Mouse (Mus musculus) CD4-positive, CD25-positive, alpha-beta regulatory T cell, adult 4 months (primary cell): ENCODE measurements at regions not wholly inside any gene's neighbourhood (a gene's known extent, or its start where the extent isn't known, plus 50 kb on each side); places are given as distances from the start of the nearest gene placed in this dataset.
"Not testable (repeated sequence)": the region's sequence is repeated elsewhere in the genome, so short reads cannot be mapped to it uniquely, and the experiment has no call there.

Experiments
- ATAC-seq: one replicate; pipeline ENCODE4 v1.8.0; 2017

GRCm38 (mm10) chr12:10445738-10446137 is 55.2 kb downstream of the Rdh14 start:
- ATAC-seq, result no peak

GRCm38 (mm10) chr12:10457960-10458655 is 67.5 kb downstream of the Rdh14 start:
- ATAC-seq, result no peak

GRCm38 (mm10) chr12:10461796-10462195 is 71.2 kb downstream of the Rdh14 start:
- no peak for ATAC-seq

DNA sequence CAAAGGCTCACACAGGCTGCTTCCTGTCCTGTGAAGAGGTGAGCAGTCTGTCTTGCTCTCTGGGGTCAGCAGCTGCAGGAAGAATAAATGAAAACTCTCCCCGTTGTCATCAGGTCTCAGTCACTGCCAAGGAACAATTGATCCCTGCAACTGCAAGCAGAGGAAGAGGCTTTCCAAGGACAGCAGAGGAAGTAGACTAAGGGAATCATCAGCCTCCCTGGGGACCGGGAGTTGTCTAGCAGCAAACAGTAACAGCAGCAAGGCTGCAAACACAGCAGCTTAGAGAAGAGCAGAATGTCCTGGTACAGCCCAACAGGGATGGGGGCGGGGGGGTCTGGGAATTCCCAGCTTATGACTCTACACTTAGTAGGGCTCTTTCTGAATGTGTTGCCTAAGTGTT is 72.4 kb downstream of the Rdh14 start:
- no peak for ATAC-seq

DNA sequence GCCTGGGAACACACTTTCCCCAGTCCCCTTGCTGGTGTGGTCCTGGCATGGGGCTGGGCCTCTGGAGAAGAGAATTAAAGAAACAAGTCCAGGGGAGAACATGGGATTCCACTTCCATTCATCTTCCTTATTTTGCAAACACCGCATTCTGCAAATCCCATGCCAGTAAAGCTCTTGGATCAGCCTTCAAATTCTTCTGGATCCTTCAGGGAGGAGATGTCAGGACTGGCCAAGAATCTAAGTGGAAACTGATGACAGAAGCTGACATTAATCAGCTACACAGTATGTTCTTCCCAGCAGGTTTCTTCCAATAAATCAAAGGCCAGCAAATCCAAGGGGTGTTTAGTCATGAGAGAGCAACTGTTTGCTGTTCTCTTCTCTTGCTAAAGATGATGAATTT is 83.4 kb downstream of the Rdh14 start:
- ATAC-seq, result no peak

- ATAC-seq, result no peak
These were observed 90.2 kb downstream of the Rdh14 start for GRCm38 (mm10) chr12:10480781-10481180.

GRCm38 (mm10) chr12:10482294-10483010 is 91.9 kb downstream of the Rdh14 start:
- no peak for ATAC-seq

GRCm38 (mm10) chr12:10506721-10507120 is 116.1 kb downstream of the Rdh14 start:
- no peak for ATAC-seq

DNA sequence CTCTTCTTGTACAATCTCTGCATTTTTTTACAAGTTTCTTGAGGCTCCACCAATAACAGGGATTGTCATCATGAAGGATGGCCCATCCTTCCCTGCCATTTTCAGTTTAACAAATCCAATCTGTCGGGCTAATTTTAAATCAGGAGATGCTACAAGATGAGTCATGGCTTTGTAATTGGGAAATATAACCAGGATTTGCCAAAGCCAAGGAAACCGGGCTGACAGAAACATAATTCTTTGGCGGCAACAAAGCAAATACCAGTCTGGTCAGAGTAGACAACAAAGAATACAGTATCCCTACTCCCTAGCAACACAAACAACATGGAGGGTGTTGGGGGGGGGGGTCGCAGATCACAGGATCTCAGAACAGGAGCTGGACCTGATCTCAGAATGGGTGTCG is 123.0 kb downstream of the Rdh14 start:
- ATAC-seq, result no peak

GRCm38 (mm10) chr12:10514278-10514677 is 123.7 kb downstream of the Rdh14 start:
- no peak for ATAC-seq

DNA sequence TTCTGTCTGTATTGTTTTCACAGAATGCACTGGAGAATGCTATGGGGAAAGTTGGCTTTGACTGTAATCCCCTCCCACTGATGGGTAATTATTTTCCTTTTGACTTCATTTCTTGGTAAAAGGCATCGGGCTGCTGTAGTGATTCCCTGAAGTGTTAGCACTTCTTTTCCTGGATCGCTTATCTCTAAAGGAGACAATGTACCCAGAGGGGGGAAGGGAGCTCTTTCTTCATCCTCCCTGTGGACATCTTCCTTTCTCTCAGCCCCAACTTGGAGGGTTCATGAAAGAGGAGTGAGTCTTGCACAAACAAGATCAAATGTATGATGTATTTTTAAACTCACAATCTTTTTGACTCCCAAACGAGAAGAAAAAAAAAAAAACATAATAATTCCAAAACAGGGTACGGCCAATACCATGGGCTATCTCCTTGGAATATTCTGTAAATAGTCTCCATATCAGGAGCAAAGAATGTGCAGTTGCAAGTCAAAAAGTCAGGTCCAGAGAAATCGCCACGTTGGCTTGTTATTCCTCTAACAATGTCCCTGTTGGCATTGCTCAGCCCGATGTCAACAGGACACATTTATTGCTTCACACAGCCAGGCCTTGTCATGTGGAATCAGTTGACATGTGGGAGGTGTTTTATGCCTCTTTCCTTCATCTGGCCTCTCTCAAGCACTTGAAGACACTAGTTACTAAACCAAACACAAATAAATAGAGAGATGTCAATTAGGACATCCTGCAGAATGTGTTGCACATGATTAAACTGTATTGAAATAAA is 134.1 kb downstream of the Rdh14 start:
- no peak for ATAC-seq

- no peak for ATAC-seq
These were observed 135.4 kb downstream of the Rdh14 start for GRCm38 (mm10) chr12:10525934-10526333.

DNA sequence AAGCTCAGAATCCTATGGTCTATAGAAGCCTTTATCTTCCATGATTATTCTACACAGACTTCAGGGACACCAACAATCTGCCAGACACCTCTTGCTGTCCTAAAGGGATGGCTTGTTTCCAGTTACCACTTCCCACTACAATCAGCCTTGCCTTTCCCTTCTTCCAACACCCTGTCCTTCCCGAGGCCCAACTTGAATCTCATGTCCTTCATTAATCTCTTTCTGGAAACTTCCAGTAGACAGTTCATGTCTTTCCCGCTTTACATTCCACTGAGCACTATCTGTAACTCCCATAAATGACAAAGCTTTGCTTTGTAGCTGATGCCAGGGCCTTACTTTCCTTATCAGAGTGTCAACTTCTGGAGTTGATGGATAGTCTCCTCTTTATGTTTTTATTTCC is 138.5 kb downstream of the Rdh14 start:
- no peak for ATAC-seq

- ATAC-seq, result no peak
These were observed 140.4 kb downstream of the Rdh14 start for GRCm38 (mm10) chr12:10530996-10531395.

- no peak for ATAC-seq
These were observed 143.4 kb downstream of the Rdh14 start for GRCm38 (mm10) chr12:10533971-10534370.

- no peak for ATAC-seq
These were observed 145.7 kb downstream of the Rdh14 start for GRCm38 (mm10) chr12:10536239-10536638.

DNA sequence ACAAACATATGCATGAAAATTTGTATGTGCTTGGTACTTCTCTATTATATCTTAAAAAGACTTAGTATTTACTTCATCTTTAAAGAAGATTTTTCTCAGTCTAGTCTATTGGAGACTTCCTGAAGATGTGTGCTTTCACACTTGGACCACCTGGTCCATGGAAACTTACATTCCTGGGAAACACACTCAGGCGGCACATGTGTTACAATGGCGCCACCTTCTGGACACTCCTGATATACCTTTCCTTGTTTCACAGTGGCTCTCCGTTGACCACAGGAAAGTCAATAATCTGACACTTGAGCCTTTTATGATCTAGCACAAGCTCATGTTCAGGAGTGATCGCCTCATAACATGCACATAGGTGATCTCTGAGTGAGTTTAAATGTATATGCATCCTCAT is 146.5 kb downstream of the Rdh14 start:
- ATAC-seq, result no peak

- no peak for ATAC-seq
These were observed 159.1 kb downstream of the Rdh14 start for GRCm38 (mm10) chr12:10549481-10550201.

GRCm38 (mm10) chr12:10554701-10555100 is 164.1 kb downstream of the Rdh14 start:
- not testable (repeated sequence) for ATAC-seq

- ATAC-seq, result no peak
These were observed 172.4 kb downstream of the Rdh14 start for GRCm38 (mm10) chr12:10562966-10563365.

DNA sequence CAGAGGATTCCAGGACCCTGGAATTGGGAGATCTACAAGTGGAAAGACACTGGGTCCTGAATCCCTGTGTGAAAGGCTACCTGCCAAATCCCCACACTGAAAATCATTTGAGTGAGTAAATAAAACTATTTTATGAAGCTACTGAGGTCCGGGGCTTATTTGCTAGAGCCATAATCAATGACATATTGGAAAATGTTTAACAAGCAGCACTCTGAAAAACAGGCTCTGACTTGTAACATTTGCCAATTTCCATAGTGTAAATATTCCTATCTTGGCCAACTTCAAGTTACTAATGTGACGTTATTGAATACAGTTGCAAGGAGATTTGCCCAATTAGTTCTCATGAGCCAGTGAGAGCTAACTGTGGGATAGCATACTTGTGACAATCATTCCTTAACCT is 177.3 kb downstream of the Rdh14 start:
- no peak for ATAC-seq

DNA sequence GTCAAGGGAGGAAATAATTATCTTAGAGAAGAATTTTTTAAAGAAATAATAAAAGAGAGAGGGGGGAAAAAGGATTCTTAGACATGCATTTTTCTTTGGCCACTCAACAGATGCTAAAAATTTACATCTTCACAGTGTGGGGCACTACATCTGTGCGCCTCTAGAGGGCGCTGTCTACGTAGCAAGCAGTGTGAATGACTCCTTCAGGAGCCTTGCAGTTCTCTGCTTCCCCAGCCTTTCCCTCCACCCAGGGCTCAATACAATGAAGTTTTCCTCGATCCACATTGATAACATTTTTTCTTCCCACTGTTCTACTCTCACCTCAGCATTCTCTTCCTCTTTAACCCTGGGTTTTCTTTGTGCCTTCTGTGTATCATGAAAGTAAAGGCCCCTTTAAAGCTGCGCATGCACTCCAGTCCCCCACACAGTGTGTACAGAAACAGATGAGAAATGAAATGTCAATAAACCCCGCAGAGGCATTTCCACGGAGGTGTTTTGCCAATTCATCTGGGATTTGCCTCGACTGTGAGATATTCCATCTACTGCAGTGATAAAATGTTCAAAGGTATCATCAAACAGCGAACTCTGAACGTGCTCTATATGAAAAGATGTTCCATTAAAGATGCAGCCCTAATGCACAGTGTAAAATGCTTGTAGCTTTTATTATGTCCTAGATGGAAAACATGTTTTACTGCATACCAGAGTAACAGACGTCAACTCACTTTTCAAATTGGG is 181.2 kb downstream of the Rdh14 start:
- ATAC-seq, result no peak

DNA sequence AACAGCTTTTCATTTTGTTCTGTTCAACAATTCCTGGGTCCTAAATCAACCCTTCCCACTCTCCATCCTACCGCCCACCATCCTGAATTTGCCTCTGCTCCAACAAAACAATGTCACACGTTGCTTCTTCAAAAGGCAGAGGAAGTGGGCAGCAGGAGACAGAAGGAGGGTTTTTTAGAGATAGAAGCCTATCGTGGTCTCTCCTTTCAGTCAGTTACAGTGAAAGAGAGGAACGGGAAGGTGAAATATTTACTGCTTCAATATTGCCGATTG is 181.7 kb downstream of the Rdh14 start:
- no peak for ATAC-seq
